Mouse (Mus musculus) heart, postnatal 0 days (tissue): ENCODE measurements around the gene Sema3c. TPM values are rescaled to one million over a fixed set of nuclear protein-coding genes. Genes with fewer than 3 reads are reported as not detected.

Experiments
- ATAC-seq: fragments of 200-750 bp; cut with Nextera tagmentation; 2 replicates; pipeline ENCODE4 v1.8.0; 2017; ENCODE audit warnings: low read depth, moderate number of reproducible peaks, moderate library complexity; ENCODE audit not compliant: insufficient read depth
- DNase-seq: peaks from one replicate; pipeline ENCODE4 v3.0.0-alpha.2; 2016; ENCODE audit warnings: low spot score
- H3K27ac ChIP-seq: fragments of 300-500 bp; sonication (generic); 2 replicates; pipeline ENCODE4 v1.5.1; 2014; ENCODE audit warnings: low read depth, mild to moderate bottlenecking
- H3K27me3 ChIP-seq: fragments of 300-500 bp; sonication (generic); 2 replicates; pipeline ENCODE4 v1.6.1; 2014; ENCODE audit warnings: low read length, mixed read lengths; ENCODE audit not compliant: control insufficient read depth, insufficient read depth
- H3K36me3 ChIP-seq: fragments of 300-500 bp; sonication (generic); replicated peaks from 2 replicates; pipeline ENCODE4 v1.6.1; 2014; ENCODE audit warnings: low read length, mixed read lengths; ENCODE audit not compliant: control insufficient read depth, insufficient read depth
- H3K4me1 ChIP-seq: fragments of 300-500 bp; sonication (generic); 2 replicates; pipeline ENCODE4 v1.6.1; 2014; ENCODE audit warnings: antibody characterized with exemption; ENCODE audit not compliant: control insufficient read depth, insufficient read depth
- H3K4me2 ChIP-seq: fragments of 300-500 bp; sonication (generic); 2 replicates; pipeline ENCODE4 v1.6.1; 2014; ENCODE audit warnings: low read depth, mild to moderate bottlenecking, low read length, moderate library complexity
- H3K4me3 ChIP-seq: fragments of 300-500 bp; sonication (generic); 2 replicates; pipeline ENCODE4 v1.5.1; 2014; ENCODE audit warnings: low read depth, low read length
- H3K9ac ChIP-seq: fragments of 300-500 bp; sonication (generic); replicated peaks from 2 replicates; pipeline ENCODE4 v1.6.1; 2014; ENCODE audit warnings: low read depth, low read length, mixed read lengths
- H3K9me3 ChIP-seq: fragments of 300-500 bp; sonication (generic); replicated peaks from 2 replicates; pipeline ENCODE4 v1.6.1; 2016; ENCODE audit warnings: low read length; ENCODE audit not compliant: control insufficient read depth
- CTCF ChIP-seq: IDR thresholded peaks from 2 replicates; pipeline ENCODE4 v1.5.1; 2016; ENCODE audit warnings: antibody characterized with exemption, control low read depth, low read depth
- EP300 ChIP-seq: IDR thresholded peaks from 2 replicates; pipeline ENCODE4 v1.6.1; 2016; ENCODE audit warnings: antibody characterized with exemption, low read depth
- WGBS: fragments of 180-500 bp; shearing (Covaris S2); extraction: QIAGEN DNeasy Blood & Tissue Kit; methylation state at CpG from one replicate; pipeline ENCODE4 v1.1.7; 2014; 5-methylcytosine and 5-hydroxymethylcytosine counted together
- polyA plus RNA-seq: library from polyadenylated mRNA; unstranded; fragments of >200 nt; fragmentation: Nextera tagmentation; extraction: Ambion mirVana; gene quantifications from 2 replicates; pipeline ENCODE4 v1.2.1, GENCODE M21; 2015
- total RNA-seq: library from RNA; depleted of rRNA; stranded (reverse); fragments of >200 nt; gene quantifications from 2 replicates; pipeline ENCODE4 v1.2.3, GENCODE M21; 2014; ENCODE audit warnings: low replicate concordance

The Sema3c gene
- total and polyA plus RNA-seq, 2 experiments from 2014 or later = 4.8 to 31.3 TPM

- no peak for DNase-seq
- no peaks in the 10 kb centered on the region for H3K9me3 ChIP-seq
- H3K27me3 ChIP-seq = no peaks in the 10 kb centered on the region
- ATAC-seq = no peak
- H3K9ac ChIP-seq = no peak overlapping the region
- no peaks in the 10 kb centered on the region for H3K36me3 ChIP-seq
- H3K4me2 ChIP-seq = no peak overlapping the region
- H3K27ac ChIP-seq = no peak overlapping the region
- no peak for TF ChIP-seq CTCF
- TF ChIP-seq EP300 = no peak
- no peaks in the 10 kb centered on the region for H3K4me1 ChIP-seq
- no peak overlapping the region for H3K4me3 ChIP-seq
- WGBS = 34% methylated on average over 1 of the region's 1 CpGs
Measured at GRCm38 (mm10) chr5:17648865-17649542, 74.9 kb downstream of the Sema3c start.

GRCm38 (mm10) chr5:17661223-17661622 lies 87.1 kb downstream of the Sema3c start:
- WGBS = 69% methylated on average over 3 of the region's 3 CpGs
- no peak for ATAC-seq
- TF ChIP-seq CTCF = no peak
- TF ChIP-seq EP300 = no peak

GRCm38 (mm10) chr5:17671356-17671755 lies 97.3 kb downstream of the Sema3c start:
- Histone ChIP-seq H3K4me2 (no peak overlapping the region), H3K36me3 (no peaks in the 10 kb centered on the region), H3K27me3 (no peaks in the 10 kb centered on the region), H3K9ac (no peak overlapping the region), H3K4me3 (no peak overlapping the region), H3K9me3 (no peaks in the 10 kb centered on the region), H3K27ac (no peak overlapping the region), H3K4me1 (no peaks in the 10 kb centered on the region)
- ATAC-seq (no peak), DNase-seq (no peak)
- TF ChIP-seq CTCF (no peak), EP300 (no peak)

More at GRCm38 (mm10) chr5:17661223-17661622, 87.1 kb downstream of the Sema3c start:
- Histone ChIP-seq H3K36me3 (no peaks in the 10 kb centered on the region), H3K4me1 (no peaks in the 10 kb centered on the region), H3K9ac (no peak overlapping the region), H3K4me3 (no peak overlapping the region), H3K4me2 (no peak overlapping the region), H3K27ac (no peak overlapping the region), H3K27me3 (no peaks in the 10 kb centered on the region), H3K9me3 (no peaks in the 10 kb centered on the region)
- DNase-seq = no peak

- 42% methylated on average over 2 of the region's 2 CpGs for WGBS
- Histone ChIP-seq H3K9ac (no peak overlapping the region), H3K36me3 (no peaks in the 10 kb centered on the region), H3K27ac (no peak overlapping the region), H3K4me3 (no peak overlapping the region), H3K4me1 (no peaks in the 10 kb centered on the region), H3K27me3 (no peaks in the 10 kb centered on the region), H3K4me2 (no peak overlapping the region), H3K9me3 (no peaks in the 10 kb centered on the region)
- ATAC-seq (no peak), DNase-seq (no peak)
- TF ChIP-seq CTCF = no peak
- TF ChIP-seq EP300 = no peak
Measured at GRCm38 (mm10) chr5:17680862-17681261, 106.8 kb downstream of the Sema3c start.

- H3K9ac ChIP-seq = no peak overlapping the region
- ATAC-seq = peak; percentile 24; the same call in 1 of the 2 replicates
- H3K36me3 ChIP-seq = no peaks in the 10 kb centered on the region
- 38% methylated on average over 2 of the region's 2 CpGs for WGBS
- TF ChIP-seq EP300 (no peak), CTCF (no peak)
- DNase-seq = peak; percentile 16
- no peak overlapping the region for H3K4me3 ChIP-seq
- H3K4me2 ChIP-seq = no peak overlapping the region
- H3K4me1 ChIP-seq = no peaks in the 10 kb centered on the region
- H3K27me3 ChIP-seq = no peaks in the 10 kb centered on the region
- no peak overlapping the region for H3K27ac ChIP-seq
- no peaks in the 10 kb centered on the region for H3K9me3 ChIP-seq
Measured at GRCm38 (mm10) chr5:17689121-17689520, 115.0 kb downstream of the Sema3c start.

GRCm38 (mm10) chr5:17689604-17690003 lies 115.5 kb downstream of the Sema3c start:
- H3K4me2 ChIP-seq = no peak overlapping the region
- DNase-seq (peak; percentile 38), ATAC-seq (peak; percentile 49)
- H3K36me3 ChIP-seq = no peaks in the 10 kb centered on the region
- no peaks in the 10 kb centered on the region for H3K9me3 ChIP-seq
- H3K27me3 ChIP-seq = no peaks in the 10 kb centered on the region
- no peak overlapping the region for H3K4me3 ChIP-seq
- no peak overlapping the region for H3K27ac ChIP-seq
- WGBS = 22% methylated on average over 5 of the region's 5 CpGs
- TF ChIP-seq CTCF (no peak), EP300 (no peak)
- no peaks in the 10 kb centered on the region for H3K4me1 ChIP-seq
- no peak overlapping the region for H3K9ac ChIP-seq
